Mouse (Mus musculus) midbrain, postnatal 0 days (tissue): ENCODE measurements around the gene Map2k6. TPM values are rescaled to one million over a fixed set of nuclear protein-coding genes. Genes with fewer than 3 reads are reported as not detected.
A peak's percentile ranks its signal among the peaks of the same experiment; 100 is the strongest.

Experiments used
- ATAC-seq: fragments of 200-750 bp; cut with Nextera tagmentation; 2 replicates; pipeline ENCODE4 v1.8.0; 2017; ENCODE audit warnings: moderate number of reproducible peaks, mild to moderate bottlenecking, moderate TSS enrichment, moderate library complexity; ENCODE audit not compliant: low FRiP score
- DNase-seq: peaks from one replicate; pipeline ENCODE4 v3.0.0-alpha.2; 2015; ENCODE audit warnings: low spot score
- H3K27ac ChIP-seq: fragments of 300-500 bp; sonication (generic); 2 replicates; pipeline ENCODE4 v1.5.1; 2014; ENCODE audit warnings: low read depth, mild to moderate bottlenecking, low read length, mixed read lengths
- H3K27me3 ChIP-seq: fragments of 300-500 bp; sonication (generic); 2 replicates; pipeline ENCODE4 v1.6.1; 2014; ENCODE audit warnings: low read length, control low read depth, mixed read lengths; ENCODE audit not compliant: insufficient read depth
- H3K36me3 ChIP-seq: fragments of 300-500 bp; sonication (generic); 2 replicates; pipeline ENCODE4 v1.6.1; 2014; ENCODE audit warnings: low read length, control low read depth, mixed read lengths; ENCODE audit not compliant: insufficient read depth
- H3K4me1 ChIP-seq: fragments of 300-500 bp; sonication (generic); 2 replicates; pipeline ENCODE4 v1.6.1; 2014; ENCODE audit warnings: mild to moderate bottlenecking, control low read depth, antibody characterized with exemption, low read length, mixed read lengths; ENCODE audit not compliant: insufficient read depth
- H3K4me2 ChIP-seq: fragments of 300-500 bp; sonication (generic); 2 replicates; pipeline ENCODE4 v1.6.1; 2014; ENCODE audit warnings: low read depth, mild to moderate bottlenecking, low read length, mixed read lengths; ENCODE audit not compliant: poor library complexity, severe bottlenecking
- H3K4me3 ChIP-seq: fragments of 300-500 bp; sonication (generic); 2 replicates; pipeline ENCODE4 v1.5.1; 2014; ENCODE audit warnings: low read depth, mild to moderate bottlenecking, low read length, moderate library complexity
- H3K9ac ChIP-seq: fragments of 300-500 bp; sonication (generic); replicated peaks from 2 replicates; pipeline ENCODE4 v1.6.1; 2014; ENCODE audit warnings: mild to moderate bottlenecking, low read length, moderate library complexity, mixed read lengths; ENCODE audit not compliant: poor library complexity, severe bottlenecking
- H3K9me3 ChIP-seq: fragments of 300-500 bp; sonication (generic); 2 replicates; pipeline ENCODE4 v1.6.1; 2016; ENCODE audit warnings: low read length, control low read depth
- CTCF ChIP-seq: IDR thresholded peaks from 2 replicates; pipeline ENCODE4 v1.5.1; 2016; ENCODE audit warnings: antibody characterized with exemption, mild to moderate bottlenecking
- WGBS: fragments of 180-500 bp; shearing (Covaris S2); extraction: QIAGEN DNeasy Blood & Tissue Kit; methylation state at CpG from one replicate; pipeline ENCODE4 v1.1.7; 2014; 5-methylcytosine and 5-hydroxymethylcytosine counted together
- polyA plus RNA-seq: library from polyadenylated mRNA; unstranded; fragments of >200 nt; fragmentation: Nextera tagmentation; extraction: Ambion mirVana; gene quantifications from 2 replicates; pipeline ENCODE4 v1.2.1, GENCODE M21; 2015
- total RNA-seq: library from RNA; depleted of rRNA; stranded (reverse); fragments of >200 nt; gene quantifications from 2 replicates; pipeline ENCODE4 v1.2.3, GENCODE M21; 2014

Gene Map2k6
- total and polyA plus RNA-seq, 2 experiments from 2014 or later: 10.6 to 12.3 TPM

GRCm38 (mm10) chr11:110428999-110429398 is 30.1 kb downstream of the Map2k6 start:
- H3K36me3 ChIP-seq: no peaks in the 10 kb centered on the region
- no peak overlapping the region for H3K4me3 ChIP-seq
- H3K27ac ChIP-seq: no peak overlapping the region
- no peaks in the 10 kb centered on the region for H3K27me3 ChIP-seq
- WGBS: 86% methylated on average over 6 of the region's 6 CpGs
- H3K9me3 ChIP-seq: no peaks in the 10 kb centered on the region
- DNase-seq (no peak), ATAC-seq (no peak)
- no peak overlapping the region for H3K9ac ChIP-seq
- no peak for TF ChIP-seq CTCF
- H3K4me2 ChIP-seq: no peak overlapping the region
- no peaks in the 10 kb centered on the region for H3K4me1 ChIP-seq

DNA sequence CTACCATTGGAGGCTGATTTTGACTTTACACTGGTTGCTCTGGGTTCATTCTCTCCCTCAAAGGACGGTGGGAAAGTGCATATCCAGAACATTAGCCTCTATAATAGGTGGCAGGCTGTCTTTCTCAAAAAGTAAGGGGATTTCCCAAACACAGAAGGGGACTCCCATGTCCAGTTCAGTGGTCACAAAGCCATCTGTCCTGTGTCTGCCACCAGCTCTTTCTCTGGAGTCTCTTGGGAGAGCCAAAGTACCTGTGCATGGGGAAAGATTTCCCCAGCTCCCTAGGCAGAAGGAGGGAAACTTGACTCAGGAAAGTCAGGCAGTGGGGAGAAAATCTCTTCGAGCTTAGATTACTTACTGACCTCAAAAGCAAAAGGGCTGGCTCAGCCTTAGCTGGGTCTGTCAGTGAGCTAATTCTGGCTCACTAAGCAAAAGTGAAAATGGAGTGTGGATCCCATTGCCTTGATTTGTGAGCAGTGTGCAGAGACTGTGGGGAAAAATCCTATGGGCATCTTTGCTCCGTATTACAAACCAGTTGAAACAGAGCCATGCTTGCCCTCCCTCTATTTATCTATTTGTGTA is 31.0 kb downstream of the Map2k6 start:
- H3K9me3 ChIP-seq: no peaks in the 10 kb centered on the region
- no peak overlapping the region for H3K27ac ChIP-seq
- DNase-seq: no peak
- no peak for ATAC-seq
- no peaks in the 10 kb centered on the region for H3K36me3 ChIP-seq
- 74% methylated on average over 3 of the region's 3 CpGs for WGBS
- no peak overlapping the region for H3K4me3 ChIP-seq
- H3K9ac ChIP-seq: no peak overlapping the region
- H3K4me2 ChIP-seq: no peak overlapping the region
- no peak for TF ChIP-seq CTCF
- no peaks in the 10 kb centered on the region for H3K4me1 ChIP-seq
- no peaks in the 10 kb centered on the region for H3K27me3 ChIP-seq

GRCm38 (mm10) chr11:110435839-110436556 is 37.1 kb downstream of the Map2k6 start:
- Histone ChIP-seq H3K4me2 (no peak overlapping the region), H3K9ac (no peak overlapping the region), H3K4me3 (no peak overlapping the region), H3K36me3 (no peaks in the 10 kb centered on the region), H3K9me3 (no peaks in the 10 kb centered on the region), H3K4me1 (peaks cover 4% of the 10 kb centered on the region; the same call in 1 of the 2 replicates), H3K27me3 (no peaks in the 10 kb centered on the region), H3K27ac (no peak overlapping the region)
- no peak for ATAC-seq
- WGBS: 70% methylated on average over 8 of the region's 8 CpGs
- DNase-seq: peak; percentile 10
- TF ChIP-seq CTCF: no peak

GRCm38 (mm10) chr11:110436998-110437397 is 38.1 kb downstream of the Map2k6 start:
- Histone ChIP-seq H3K27ac (no peak overlapping the region), H3K36me3 (no peaks in the 10 kb centered on the region), H3K27me3 (no peaks in the 10 kb centered on the region), H3K9ac (no peak overlapping the region), H3K9me3 (no peaks in the 10 kb centered on the region), H3K4me3 (no peak overlapping the region), H3K4me2 (peak overlapping the region; percentile 22; the same call in 1 of the 2 replicates), H3K4me1 (peaks cover 4% of the 10 kb centered on the region; the same call in 1 of the 2 replicates)
- ATAC-seq (no peak), DNase-seq (no peak)
- WGBS: 19% methylated on average over 12 of the region's 12 CpGs
- TF ChIP-seq CTCF: no peak

DNA sequence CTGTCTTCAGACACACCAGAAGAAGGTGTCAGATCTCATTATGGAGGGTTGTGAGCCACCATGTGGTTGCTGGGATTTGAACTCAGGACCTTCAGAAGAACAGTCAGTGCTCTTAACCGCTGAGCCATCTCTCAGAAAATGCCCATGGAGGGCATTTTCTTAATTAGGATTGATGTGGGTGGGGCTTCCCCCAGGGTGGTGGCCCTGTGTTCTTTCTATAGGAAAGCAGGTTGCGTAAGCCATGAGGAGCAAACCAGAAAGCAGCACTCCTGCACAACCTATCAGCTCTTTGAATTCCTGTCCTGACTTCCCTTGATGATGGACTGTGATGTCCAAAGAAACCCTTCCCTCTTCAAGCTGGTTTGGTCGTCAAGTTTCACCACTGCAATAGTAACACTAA is 39.2 kb downstream of the Map2k6 start:
- Histone ChIP-seq H3K36me3 (no peaks in the 10 kb centered on the region), H3K4me3 (no peak overlapping the region), H3K27me3 (no peaks in the 10 kb centered on the region), H3K9me3 (no peaks in the 10 kb centered on the region), H3K4me1 (peaks cover 4% of the 10 kb centered on the region; the same call in 1 of the 2 replicates), H3K9ac (no peak overlapping the region), H3K4me2 (no peak overlapping the region), H3K27ac (no peak overlapping the region)
- DNase-seq (no peak), ATAC-seq (no peak)
- 99% methylated on average over 3 of the region's 3 CpGs for WGBS
- TF ChIP-seq CTCF: no peak

GRCm38 (mm10) chr11:110438700-110439296 is 39.9 kb downstream of the Map2k6 start:
- Histone ChIP-seq H3K27me3 (no peaks in the 10 kb centered on the region), H3K27ac (no peak overlapping the region), H3K36me3 (no peaks in the 10 kb centered on the region), H3K4me2 (no peak overlapping the region), H3K4me1 (peaks cover 4% of the 10 kb centered on the region; the same call in 1 of the 2 replicates), H3K9me3 (no peaks in the 10 kb centered on the region), H3K9ac (no peak overlapping the region), H3K4me3 (no peak overlapping the region)
- ATAC-seq (no peak), DNase-seq (no peak)
- TF ChIP-seq CTCF: no peak
- 71% methylated on average over 4 of the region's 4 CpGs for WGBS
